Mouse (Mus musculus) embryonic facial prominence, embryonic 10.5 days (tissue): Measurements from ENCODE around the gene Mrpl19. TPM values are rescaled to one million over a fixed set of nuclear protein-coding genes. Genes with fewer than 3 reads are reported as not detected.

Source experiments
- DNase-seq: peaks from one replicate; pipeline ENCODE4 v3.0.0-alpha.2; 2017; ENCODE audit warnings: low spot score
- H3K27ac ChIP-seq: fragments of 300-500 bp; sonication (generic); replicated peaks from 2 replicates; pipeline ENCODE4 v1.5.1; 2016; ENCODE audit warnings: mild to moderate bottlenecking
- H3K27me3 ChIP-seq: fragments of 300-500 bp; sonication (generic); replicated peaks from 2 replicates; pipeline ENCODE4 v1.6.1; 2016; ENCODE audit warnings: low read depth, mild to moderate bottlenecking; ENCODE audit not compliant: poor library complexity, severe bottlenecking
- H3K36me3 ChIP-seq: fragments of 300-500 bp; sonication (generic); replicated peaks from 2 replicates; pipeline ENCODE4 v1.6.1; 2016; ENCODE audit warnings: mild to moderate bottlenecking, moderate library complexity
- H3K4me1 ChIP-seq: fragments of 300-500 bp; sonication (generic); 2 replicates; pipeline ENCODE4 v1.6.1; 2016
- H3K4me3 ChIP-seq: fragments of 300-500 bp; sonication (generic); 2 replicates; pipeline ENCODE4 v1.5.1; 2016; ENCODE audit warnings: mild to moderate bottlenecking, moderate library complexity
- H3K9me3 ChIP-seq: fragments of 300-500 bp; sonication (generic); 2 replicates; pipeline ENCODE4 v1.6.1; 2016; ENCODE audit warnings: mild to moderate bottlenecking
- WGBS: fragments of 180-500 bp; shearing (Covaris S2); methylation state at CpG from one replicate; pipeline ENCODE4 v1.1.7; 2016; 5-methylcytosine and 5-hydroxymethylcytosine counted together
- polyA plus RNA-seq: library from polyadenylated mRNA; unstranded; fragments of >200 nt; fragmentation: Nextera tagmentation; extraction: Ambion mirVana; gene quantifications from 2 replicates; pipeline ENCODE4 v1.2.1, GENCODE M21; 2016

Mrpl19 gene
- polyA plus RNA-seq = 65.2 and 67.7 TPM in 2 replicates

DNA sequence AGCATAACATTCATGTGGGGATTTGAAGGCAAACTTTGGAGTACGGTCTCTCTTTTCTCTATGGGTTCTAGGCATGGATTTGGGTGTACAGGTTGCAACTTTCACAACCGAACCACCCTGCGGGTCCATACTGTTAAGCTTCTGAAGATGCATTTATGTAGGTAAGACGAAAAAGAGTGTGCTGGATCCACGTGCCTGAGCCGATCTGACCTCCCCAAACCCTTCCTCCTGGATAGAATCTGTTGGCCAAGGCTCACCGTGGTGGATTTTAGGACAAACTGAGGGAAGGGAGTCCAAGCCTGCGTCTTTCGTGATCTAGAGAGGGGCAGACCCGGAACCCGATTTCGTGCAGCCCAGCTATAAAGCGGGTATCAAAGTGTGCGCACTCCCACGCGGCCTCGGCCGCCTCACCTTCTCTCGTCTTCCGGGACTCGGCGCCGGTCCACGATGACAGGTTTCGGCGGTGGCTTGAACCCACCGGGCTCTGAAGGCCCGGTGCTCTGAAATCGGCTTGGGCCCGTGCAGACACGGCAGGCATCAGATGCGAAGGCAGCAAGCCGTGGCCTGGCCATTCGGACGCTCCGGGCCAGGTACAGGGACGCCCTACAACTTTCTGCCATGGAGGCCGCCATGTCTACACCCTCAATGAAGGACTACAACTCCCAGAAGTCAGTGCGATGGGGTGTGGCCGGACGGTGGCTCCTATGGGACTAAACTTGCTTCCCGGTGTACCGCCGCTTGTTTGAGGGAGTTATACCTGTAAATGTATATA is at the start of gene Mrpl19:
Mrpl19 (minus strand) TSS at position 663 of the 772 bp plus-strand sequence.
- Histone ChIP-seq H3K4me3 (peak within 1 kb of the TSS; percentile 78), H3K4me1 (peaks cover 12% of the 10 kb centered on the region), H3K9me3 (no peaks in the 10 kb centered on the region), H3K27ac (peak within 1 kb of the TSS; percentile 84), H3K27me3 (no peaks in the 10 kb centered on the region), H3K36me3 (peaks cover 36% of the 10 kb centered on the region)
- 1% methylated on average over 44 of the region's 44 CpGs for WGBS
- DNase-seq = peak; percentile 90

DNA sequence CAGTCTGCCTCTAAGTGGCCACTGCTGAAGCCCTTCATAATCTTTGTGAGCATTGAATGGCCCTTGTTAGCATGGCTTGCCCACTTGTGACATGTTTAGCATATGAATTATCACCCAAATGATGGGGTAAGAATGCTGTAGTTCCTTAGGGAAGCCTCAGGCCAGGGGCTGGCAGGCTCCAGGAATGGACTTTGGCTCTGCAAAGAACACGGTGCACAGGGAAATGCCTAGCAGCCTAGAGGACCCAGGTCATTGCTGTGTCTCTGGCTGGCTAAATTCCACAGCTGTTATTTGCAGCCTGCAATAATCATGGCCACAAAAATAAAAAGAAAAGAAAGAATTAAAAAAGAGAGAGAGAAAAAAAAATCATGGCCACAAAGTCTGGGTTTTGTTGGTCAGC is 46.6 kb upstream of the Mrpl19 start:
- no peak overlapping the region for H3K4me3 ChIP-seq
- H3K36me3 ChIP-seq = no peaks in the 10 kb centered on the region
- no peak overlapping the region for H3K27ac ChIP-seq
- H3K4me1 ChIP-seq = no peaks in the 10 kb centered on the region
- no peaks in the 10 kb centered on the region for H3K9me3 ChIP-seq
- no peak for DNase-seq
- H3K27me3 ChIP-seq = no peaks in the 10 kb centered on the region
- WGBS = 72% methylated on average over 1 of the region's 1 CpGs

- Histone ChIP-seq H3K36me3 (no peaks in the 10 kb centered on the region), H3K27me3 (peaks cover 19% of the 10 kb centered on the region), H3K9me3 (no peaks in the 10 kb centered on the region), H3K4me3 (no peak overlapping the region), H3K27ac (peak overlapping the region; percentile 24; the same call in 1 of the 2 replicates), H3K4me1 (peaks cover 18% of the 10 kb centered on the region)
- no peak for DNase-seq
- 38% methylated on average over 20 of the region's 20 CpGs for whole genome bisulfite sequencing
Measured at GRCm38 (mm10) chr6:81990049-81990810, 24.5 kb upstream of the Mrpl19 start.

- no peaks in the 10 kb centered on the region for H3K9me3 ChIP-seq
- H3K4me3 ChIP-seq = no peak overlapping the region
- no peaks in the 10 kb centered on the region for H3K36me3 ChIP-seq
- H3K27me3 ChIP-seq = peaks cover 19% of the 10 kb centered on the region
- 97% methylated on average over 5 of the region's 5 CpGs for WGBS
- no peak for DNase-seq
- H3K27ac ChIP-seq = no peak overlapping the region
- H3K4me1 ChIP-seq = peaks cover 18% of the 10 kb centered on the region
Measured at GRCm38 (mm10) chr6:81988341-81988740, 22.6 kb upstream of the Mrpl19 start.

- Histone ChIP-seq H3K27me3 (peaks cover 19% of the 10 kb centered on the region), H3K9me3 (no peaks in the 10 kb centered on the region), H3K4me3 (no peak overlapping the region), H3K36me3 (no peaks in the 10 kb centered on the region), H3K4me1 (peaks cover 18% of the 10 kb centered on the region), H3K27ac (peak overlapping the region; percentile 76)
- DNase-seq = peak; percentile 9
- 73% methylated on average over 3 of the region's 3 CpGs for WGBS
Measured at GRCm38 (mm10) chr6:81987580-81987979, 21.8 kb upstream of the Mrpl19 start.

- H3K4me3 ChIP-seq = no peak overlapping the region
- H3K9me3 ChIP-seq = no peaks in the 10 kb centered on the region
- peak; percentile 89 for DNase-seq
- peaks cover 19% of the 10 kb centered on the region for H3K27me3 ChIP-seq
- peak overlapping the region; percentile 76 for H3K27ac ChIP-seq
- H3K36me3 ChIP-seq = no peaks in the 10 kb centered on the region
- H3K4me1 ChIP-seq = peaks cover 18% of the 10 kb centered on the region
- WGBS = 2% methylated on average over 9 of the region's 9 CpGs
Measured at GRCm38 (mm10) chr6:81987010-81987409, 21.3 kb upstream of the Mrpl19 start.

- DNase-seq = no peak
- H3K36me3 ChIP-seq = no peaks in the 10 kb centered on the region
- peaks cover 19% of the 10 kb centered on the region for H3K27me3 ChIP-seq
- peaks cover 18% of the 10 kb centered on the region for H3K4me1 ChIP-seq
- H3K4me3 ChIP-seq = no peak overlapping the region
- 0 out of 2 replicates have a peak overlapping the region, but pooled peaks have one; percentile 76 for H3K27ac ChIP-seq
- 53% methylated on average over 5 of the region's 5 CpGs for WGBS
- no peaks in the 10 kb centered on the region for H3K9me3 ChIP-seq
Measured at GRCm38 (mm10) chr6:81986599-81986998, 20.8 kb upstream of the Mrpl19 start.

DNA sequence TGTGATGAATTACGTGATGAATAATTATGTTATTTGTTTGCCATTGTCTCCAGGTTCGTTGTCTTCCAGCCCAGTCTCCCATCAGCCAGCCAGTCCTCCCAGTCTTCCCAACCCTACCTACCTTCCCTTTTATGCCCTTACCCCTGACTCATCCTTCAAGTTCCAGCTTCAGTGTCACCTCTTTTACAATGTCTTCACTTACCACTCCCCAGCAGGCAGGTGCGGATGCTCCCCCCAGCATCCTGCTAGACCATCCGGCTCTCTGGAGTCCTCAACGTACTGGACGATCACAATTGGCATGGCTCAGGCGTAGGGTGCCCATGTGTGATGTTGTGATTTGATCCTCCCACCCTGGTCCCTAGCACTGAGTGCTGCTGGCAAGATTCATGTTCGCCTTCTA is 20.4 kb upstream of the Mrpl19 start:
- no peak overlapping the region for H3K27ac ChIP-seq
- H3K4me1 ChIP-seq = peaks cover 18% of the 10 kb centered on the region
- H3K4me3 ChIP-seq = no peak overlapping the region
- no peaks in the 10 kb centered on the region for H3K9me3 ChIP-seq
- no peak for DNase-seq
- 92% methylated on average over 8 of the region's 8 CpGs for whole genome bisulfite sequencing
- H3K27me3 ChIP-seq = peaks cover 19% of the 10 kb centered on the region
- no peaks in the 10 kb centered on the region for H3K36me3 ChIP-seq

DNA sequence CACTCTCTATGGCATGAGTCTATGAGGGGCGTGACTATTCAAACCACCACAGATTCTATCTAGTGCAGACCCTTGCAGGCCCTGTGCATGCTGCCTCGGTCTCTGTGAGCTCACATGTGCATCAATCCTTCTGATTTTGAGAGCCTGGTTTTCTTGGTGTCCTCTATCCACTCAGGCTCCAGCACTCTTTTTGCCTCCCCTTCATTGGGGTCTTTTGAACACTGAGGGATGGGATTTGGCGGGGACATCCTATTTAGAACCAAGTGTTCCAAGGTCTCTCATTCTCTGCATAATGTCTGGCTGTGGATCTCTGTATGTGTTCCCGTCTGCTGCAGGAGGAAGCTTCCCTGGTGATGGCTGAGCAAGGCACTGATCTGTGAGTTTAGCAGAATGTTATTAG is 13.5 kb upstream of the Mrpl19 start:
- DNase-seq = no peak
- H3K4me3 ChIP-seq = no peak overlapping the region
- H3K27ac ChIP-seq = no peak overlapping the region
- WGBS = 89% methylated on average over 4 of the region's 4 CpGs
- no peaks in the 10 kb centered on the region for H3K27me3 ChIP-seq
- H3K4me1 ChIP-seq = no peaks in the 10 kb centered on the region
- no peaks in the 10 kb centered on the region for H3K9me3 ChIP-seq
- H3K36me3 ChIP-seq = no peaks in the 10 kb centered on the region

GRCm38 (mm10) chr6:81975971-81976621 is 10.3 kb upstream of the Mrpl19 start:
- no peaks in the 10 kb centered on the region for H3K4me1 ChIP-seq
- peak; percentile 78 for DNase-seq
- no peaks in the 10 kb centered on the region for H3K9me3 ChIP-seq
- no peaks in the 10 kb centered on the region for H3K36me3 ChIP-seq
- H3K27ac ChIP-seq = no peak overlapping the region
- H3K4me3 ChIP-seq = no peak overlapping the region
- no peaks in the 10 kb centered on the region for H3K27me3 ChIP-seq
- 41% methylated on average over 7 of the region's 7 CpGs for WGBS

- WGBS = 88% methylated on average over 8 of the region's 8 CpGs
- Histone ChIP-seq H3K9me3 (no peaks in the 10 kb centered on the region), H3K27me3 (no peaks in the 10 kb centered on the region), H3K4me3 (no peak overlapping the region), H3K27ac (no peak overlapping the region), H3K4me1 (no peaks in the 10 kb centered on the region), H3K36me3 (no peaks in the 10 kb centered on the region)
- no peak for DNase-seq
Measured at GRCm38 (mm10) chr6:81972595-81972994, 6.8 kb upstream of the Mrpl19 start.

DNA sequence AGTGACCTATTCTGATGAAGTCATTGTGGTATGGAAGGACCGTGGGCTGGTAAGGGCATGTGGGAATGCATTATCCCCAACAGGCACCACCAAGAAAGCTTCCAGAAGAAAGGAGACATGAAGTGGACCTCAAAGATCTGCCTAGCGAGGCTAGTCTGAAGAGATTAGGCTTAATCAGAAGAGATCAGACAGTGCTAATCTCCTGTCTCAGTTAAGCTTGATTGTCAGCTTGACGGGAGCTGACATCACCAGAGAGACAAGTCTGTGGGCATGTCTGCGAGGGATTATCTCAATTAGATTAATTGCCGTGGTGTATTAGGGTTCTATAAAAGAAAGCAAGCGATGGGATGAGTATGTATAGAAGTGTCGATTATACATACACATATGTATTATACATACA is 5.4 kb upstream of the Mrpl19 start:
- Histone ChIP-seq H3K36me3 (no peaks in the 10 kb centered on the region), H3K4me3 (no peak overlapping the region), H3K27me3 (no peaks in the 10 kb centered on the region), H3K27ac (no peak overlapping the region), H3K9me3 (no peaks in the 10 kb centered on the region), H3K4me1 (peaks cover under 1% of the 10 kb centered on the region; the same call in 1 of the 2 replicates)
- no peak for DNase-seq
- WGBS = 79% methylated on average over 7 of the region's 7 CpGs
